Mouse (Mus musculus) midbrain, embryonic 10.5 days (tissue): Measurements from ENCODE around the gene Neu1. TPM values are rescaled to one million over a fixed set of nuclear protein-coding genes. Genes with fewer than 3 reads are reported as not detected.
"Not testable (repeated sequence)": the region's sequence is repeated elsewhere in the genome, so short reads cannot be mapped to it uniquely, and the experiment has no call there.

Source experiments
- DNase-seq: peaks from one replicate; pipeline ENCODE4 v3.0.0-alpha.2; 2017; ENCODE audit warnings: low spot score
- H3K27ac ChIP-seq: fragments of 300-500 bp; sonication (generic); replicated peaks from 2 replicates; pipeline ENCODE4 v1.5.1; 2016; ENCODE audit warnings: mild to moderate bottlenecking
- H3K27me3 ChIP-seq: fragments of 300-500 bp; sonication (generic); 2 replicates; pipeline ENCODE4 v1.6.1; 2016; ENCODE audit warnings: low read depth, mild to moderate bottlenecking; ENCODE audit not compliant: poor library complexity, severe bottlenecking
- H3K36me3 ChIP-seq: fragments of 300-500 bp; sonication (generic); 2 replicates; pipeline ENCODE4 v1.6.1; 2016; ENCODE audit warnings: mild to moderate bottlenecking, moderate library complexity
- H3K4me1 ChIP-seq: fragments of 300-500 bp; sonication (generic); 2 replicates; pipeline ENCODE4 v1.6.1; 2016
- H3K4me3 ChIP-seq: fragments of 300-500 bp; sonication (generic); 2 replicates; pipeline ENCODE4 v1.5.1; 2016; ENCODE audit warnings: mild to moderate bottlenecking, moderate library complexity
- H3K9me3 ChIP-seq: fragments of 300-500 bp; sonication (generic); replicated peaks from 2 replicates; pipeline ENCODE4 v1.6.1; 2016; ENCODE audit warnings: mild to moderate bottlenecking
- WGBS: fragments of 180-500 bp; shearing (Covaris S2); methylation state at CpG from one replicate; pipeline ENCODE4 v1.1.7; 2016; 5-methylcytosine and 5-hydroxymethylcytosine counted together
- polyA plus RNA-seq: library from polyadenylated mRNA; unstranded; fragments of >200 nt; fragmentation: Nextera tagmentation; extraction: Ambion mirVana; gene quantifications from 2 replicates; pipeline ENCODE4 v1.2.1, GENCODE M21; 2016

Gene Neu1
- polyA plus RNA-seq, 1 experiment from 2014 or later, result 16.1 TPM

- Histone ChIP-seq H3K27ac (no peak overlapping the region), H3K4me1 (peaks cover 25% of the 10 kb centered on the region), H3K36me3 (0 out of 2 replicates have a peak, but pooled peaks cover 13% of the 10 kb centered on the region), H3K27me3 (no peaks in the 10 kb centered on the region), H3K4me3 (no peak overlapping the region), H3K9me3 (no peaks in the 10 kb centered on the region)
- DNase-seq, result no peak
- WGBS, result 86% methylated on average over 6 of the region's 6 CpGs
Observed at GRCm38 (mm10) chr17:34937960-34938505, 7.0 kb downstream of the Neu1 start.

DNA sequence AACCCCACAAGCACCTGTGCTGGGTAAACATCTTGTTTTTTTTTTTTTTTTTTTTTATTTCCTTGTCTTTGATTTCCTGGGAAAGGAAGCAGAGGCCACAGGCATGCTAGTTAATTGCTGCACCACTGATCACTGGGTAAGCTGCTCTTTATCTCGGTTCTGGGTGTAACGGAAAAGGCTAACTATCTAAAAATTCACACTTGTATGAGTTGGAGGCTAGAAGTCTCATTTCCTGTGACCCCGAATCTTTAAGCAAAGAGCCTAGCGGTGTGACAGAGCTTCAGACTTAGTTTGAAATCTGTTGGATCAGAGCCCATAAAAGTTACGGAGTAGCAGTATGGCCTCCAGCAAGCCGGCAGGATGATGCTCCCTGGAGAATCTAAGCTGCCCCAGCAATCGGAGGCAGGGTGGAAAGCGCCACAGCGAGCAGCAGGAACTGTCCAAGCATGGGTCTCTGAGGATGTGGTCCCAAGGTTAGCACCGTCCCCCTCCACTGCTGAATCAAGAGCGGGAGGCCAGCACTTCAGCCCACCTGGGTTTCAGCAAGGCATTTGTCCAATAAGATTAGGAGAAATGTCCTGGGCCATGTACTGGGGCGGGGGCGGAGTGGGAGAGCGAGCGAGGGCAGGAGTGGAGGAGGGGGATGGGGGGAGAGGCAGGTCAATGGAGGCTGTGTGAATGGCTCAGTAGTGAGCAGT lies 10.4 kb downstream of the Neu1 start:
- WGBS, result 8% methylated on average over 15 of the region's 15 CpGs
- Histone ChIP-seq H3K27me3 (no peaks in the 10 kb centered on the region), H3K36me3 (no peaks in the 10 kb centered on the region), H3K4me1 (peaks cover 8% of the 10 kb centered on the region), H3K9me3 (no peaks in the 10 kb centered on the region), H3K4me3 (peak overlapping the region; percentile 53), H3K27ac (peak overlapping the region; percentile 83)
- peak; percentile 64 for DNase-seq

- WGBS, result 90% methylated on average over 4 of the region's 4 CpGs
Observed at GRCm38 (mm10) chr17:34943128-34943815, 12.2 kb downstream of the Neu1 start.

DNA sequence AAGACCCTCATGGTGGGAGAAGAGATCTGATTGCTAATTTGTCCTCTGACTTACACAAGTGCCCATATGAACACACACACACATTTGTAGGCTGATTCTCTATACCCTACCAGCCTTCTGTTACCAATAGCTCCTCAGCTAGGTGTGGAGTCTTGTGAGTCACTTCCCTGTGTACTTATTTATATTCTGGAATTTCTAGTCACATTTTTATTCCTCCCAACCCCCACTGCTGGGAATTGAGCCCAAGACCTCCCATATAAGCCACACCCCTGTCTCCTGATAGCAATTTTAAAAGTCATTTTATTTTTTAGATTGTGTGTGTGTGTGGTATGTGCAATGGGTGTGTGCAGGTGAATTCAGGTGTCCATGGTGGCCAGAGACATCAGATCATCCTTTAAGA lies 13.3 kb downstream of the Neu1 start:
- peaks cover 8% of the 10 kb centered on the region for H3K4me1 ChIP-seq
- no peak overlapping the region for H3K4me3 ChIP-seq
- DNase-seq, result no peak
- H3K36me3 ChIP-seq, result peaks cover 2% of the 10 kb centered on the region
- H3K9me3 ChIP-seq, result no peaks in the 10 kb centered on the region
- H3K27me3 ChIP-seq, result no peaks in the 10 kb centered on the region
- no peak overlapping the region for H3K27ac ChIP-seq

More at GRCm38 (mm10) chr17:34943128-34943815, 12.2 kb downstream of the Neu1 start:
- H3K27me3 ChIP-seq, result no peaks in the 10 kb centered on the region
- H3K9me3 ChIP-seq, result no peaks in the 10 kb centered on the region
- no peak overlapping the region for H3K4me3 ChIP-seq
- no peaks in the 10 kb centered on the region for H3K36me3 ChIP-seq
- DNase-seq, result no peak
- H3K4me1 ChIP-seq, result peaks cover 8% of the 10 kb centered on the region
- H3K27ac ChIP-seq, result no peak overlapping the region

GRCm38 (mm10) chr17:34946486-34947140 lies 15.6 kb downstream of the Neu1 start:
- Histone ChIP-seq H3K9me3 (no peaks in the 10 kb centered on the region), H3K27ac (no peak overlapping the region), H3K4me3 (no peak overlapping the region), H3K27me3 (no peaks in the 10 kb centered on the region), H3K4me1 (peaks cover 15% of the 10 kb centered on the region), H3K36me3 (peaks cover 24% of the 10 kb centered on the region)
- 94% methylated on average over 5 of the region's 5 CpGs for WGBS
- DNase-seq, result no peak

GRCm38 (mm10) chr17:34947606-34948005 lies 16.6 kb downstream of the Neu1 start:
- peak; percentile 46 for DNase-seq
- peaks cover 25% of the 10 kb centered on the region for H3K36me3 ChIP-seq
- H3K27me3 ChIP-seq, result no peaks in the 10 kb centered on the region
- no peak overlapping the region for H3K4me3 ChIP-seq
- H3K4me1 ChIP-seq, result peaks cover 11% of the 10 kb centered on the region
- H3K27ac ChIP-seq, result no peak overlapping the region
- no peaks in the 10 kb centered on the region for H3K9me3 ChIP-seq
- WGBS, result 37% methylated on average over 8 of the region's 8 CpGs

DNA sequence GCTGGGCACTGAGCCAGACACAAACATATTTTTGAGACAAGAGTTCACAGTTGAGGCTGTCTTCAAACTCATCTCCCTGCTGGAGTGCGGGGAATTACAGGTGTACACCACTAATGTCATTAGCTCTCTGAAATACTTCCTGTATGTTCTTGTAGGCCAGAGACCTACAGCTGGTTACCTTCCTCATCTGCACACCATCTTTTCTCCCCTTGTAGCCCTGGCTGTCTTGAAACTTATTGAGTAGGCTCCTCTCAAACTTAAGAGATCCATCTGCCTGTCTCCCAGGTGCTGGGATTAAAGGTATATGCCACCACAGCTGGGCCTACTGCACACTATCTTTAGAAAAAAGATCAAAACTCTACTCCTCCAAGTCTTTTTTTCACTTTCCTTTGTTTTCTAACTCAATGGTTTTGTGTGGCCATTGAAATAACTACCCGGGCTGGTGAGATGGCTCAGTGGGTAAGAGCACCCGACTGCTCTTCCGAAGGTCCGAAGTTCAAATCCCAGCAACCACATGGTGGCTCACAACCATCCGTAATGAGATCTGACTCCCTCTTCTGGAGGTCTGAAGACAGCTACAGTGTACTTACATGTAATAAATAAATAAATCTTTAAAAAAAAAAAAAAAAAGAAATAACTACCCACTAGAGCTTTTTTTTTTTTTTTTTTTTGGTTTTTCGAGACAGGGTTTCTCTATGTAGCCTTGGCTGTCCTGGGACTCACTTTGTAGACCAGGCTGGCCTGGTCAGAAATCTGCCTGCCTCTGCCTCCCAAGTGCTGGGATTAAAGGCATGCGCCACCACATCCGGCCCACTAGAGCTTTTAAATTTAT lies 17.9 kb downstream of the Neu1 start:
- H3K27ac ChIP-seq, H3K9me3 ChIP-seq, H3K4me3 ChIP-seq, H3K27me3 ChIP-seq: not testable (repeated sequence)
- 66% methylated on average over 9 of the region's 9 CpGs for WGBS
- Histone ChIP-seq H3K36me3 (peaks cover 25% of the 10 kb centered on the region), H3K4me1 (peaks cover 11% of the 10 kb centered on the region)
- peak; percentile 24 for DNase-seq

DNA sequence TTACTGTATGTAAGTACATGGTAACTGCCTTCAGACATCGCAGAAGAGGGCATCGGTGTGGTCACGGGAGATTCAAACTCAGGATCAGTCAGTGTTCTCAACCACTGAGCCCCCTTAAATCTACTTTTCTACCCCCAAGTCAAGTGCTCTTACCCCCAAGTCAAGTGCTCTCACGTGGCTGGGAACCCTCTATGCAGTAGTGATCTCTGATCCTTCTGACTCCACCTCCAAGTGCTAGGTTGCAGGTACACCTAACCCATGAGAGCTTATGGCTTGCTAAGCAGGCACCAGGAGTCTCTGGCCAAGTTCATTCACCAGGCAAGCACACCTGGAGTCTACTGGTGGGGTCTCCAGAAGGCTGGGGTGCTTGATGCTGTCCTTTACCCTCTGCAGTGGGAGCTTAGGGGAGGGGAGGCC lies 18.5 kb downstream of the Neu1 start:
- H3K36me3 ChIP-seq, result peaks cover 25% of the 10 kb centered on the region
- DNase-seq, result peak; percentile 53
- peaks cover 3% of the 10 kb centered on the region; the same call in 1 of the 2 replicates for H3K27me3 ChIP-seq
- peaks cover 11% of the 10 kb centered on the region for H3K4me1 ChIP-seq
- H3K4me3 ChIP-seq, result peak overlapping the region; percentile 78; the same call in 1 of the 2 replicates
- no peaks in the 10 kb centered on the region for H3K9me3 ChIP-seq
- H3K27ac ChIP-seq, result peak overlapping the region; percentile 99; the same call in 1 of the 2 replicates
- 39% methylated on average over 4 of the region's 4 CpGs for WGBS

DNA sequence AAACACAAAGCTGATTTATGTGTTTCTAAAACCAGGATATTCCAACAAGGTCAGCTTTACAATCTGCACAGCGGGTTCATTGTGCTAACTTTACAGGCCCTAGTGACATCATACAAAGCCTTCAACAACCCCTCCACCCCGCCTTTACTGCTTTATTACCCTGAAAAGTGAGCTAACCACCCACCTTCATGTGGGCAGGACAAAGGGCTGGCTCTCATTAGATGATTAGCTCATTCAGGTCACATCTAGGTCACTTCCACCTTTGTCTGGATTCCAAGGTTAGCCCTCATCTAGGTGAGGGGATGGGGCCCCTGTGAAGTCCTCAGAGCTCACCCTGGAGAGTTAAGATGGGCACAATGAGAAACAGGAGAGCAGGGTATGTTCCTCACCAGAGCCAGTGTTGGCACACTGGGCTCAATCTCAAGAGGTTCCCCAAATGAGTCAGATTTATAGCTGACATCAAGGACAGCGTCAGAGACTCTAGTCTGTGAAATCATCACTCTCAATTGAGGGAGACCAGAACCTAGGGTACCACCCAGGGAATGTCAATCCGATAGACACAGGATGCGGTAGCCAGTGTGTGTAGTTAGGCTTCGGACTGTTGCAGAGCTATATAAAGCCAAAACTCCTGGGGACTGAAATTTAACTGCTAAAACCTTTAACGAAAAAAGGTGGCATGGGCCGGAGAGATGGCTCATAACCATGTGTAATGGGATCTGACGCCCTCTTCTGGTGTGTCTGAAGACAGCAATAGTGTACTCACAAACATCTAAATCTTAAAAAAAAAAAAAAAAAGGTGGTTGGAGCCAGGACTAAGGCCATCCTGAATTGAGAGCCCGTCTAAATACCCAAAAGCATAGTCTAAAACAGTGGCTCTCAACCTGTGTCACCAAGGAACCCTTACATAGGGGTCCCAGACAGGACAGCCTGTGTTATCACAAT lies 19.7 kb downstream of the Neu1 start:
- peaks cover 25% of the 10 kb centered on the region for H3K36me3 ChIP-seq
- peak overlapping the region; percentile 99 for H3K27ac ChIP-seq
- WGBS, result 34% methylated on average over 10 of the region's 10 CpGs
- no peaks in the 10 kb centered on the region for H3K9me3 ChIP-seq
- peak overlapping the region; percentile 78 for H3K4me3 ChIP-seq
- H3K27me3 ChIP-seq, result peaks cover 15% of the 10 kb centered on the region
- DNase-seq, result no peak
- H3K4me1 ChIP-seq, result peaks cover 11% of the 10 kb centered on the region

DNA sequence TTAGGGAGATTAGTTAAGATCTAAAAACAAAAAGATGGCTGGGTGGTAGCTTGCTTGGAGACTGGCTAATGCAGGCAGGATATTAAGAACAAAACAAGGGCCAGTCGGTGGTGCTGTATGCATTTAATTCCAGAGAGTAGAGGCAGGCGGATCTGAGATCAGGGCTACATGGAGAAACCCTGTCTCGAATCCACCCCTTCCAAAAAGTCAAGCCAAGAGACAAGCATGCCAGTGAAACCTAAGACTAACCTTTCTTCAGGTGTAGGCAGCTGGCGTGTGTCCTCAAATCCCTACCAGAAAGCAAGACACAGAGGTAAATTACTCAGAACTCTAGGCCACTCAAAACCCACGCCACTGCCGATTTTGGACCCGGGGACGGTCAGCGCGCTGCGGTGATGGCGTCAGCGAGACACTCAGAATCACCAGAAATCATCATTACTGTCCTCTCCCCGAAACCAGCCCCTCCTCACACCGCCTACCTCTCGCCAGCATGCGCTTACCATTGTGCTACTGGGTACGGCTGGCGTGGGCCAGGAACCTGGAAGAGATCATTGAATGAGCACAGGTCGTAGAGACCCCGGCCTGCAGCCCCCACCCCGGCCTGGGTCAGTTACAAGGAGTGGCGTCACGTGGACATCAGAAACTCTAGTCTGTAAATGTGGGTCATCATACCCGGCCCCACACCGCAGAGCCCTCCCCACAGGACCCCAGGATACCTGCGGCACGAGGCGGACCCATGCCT lies 20.8 kb downstream of the Neu1 start:
- peak overlapping the region; percentile 99 for H3K27ac ChIP-seq
- H3K9me3 ChIP-seq, result no peaks in the 10 kb centered on the region
- DNase-seq, result no peak
- H3K27me3 ChIP-seq, result peaks cover 25% of the 10 kb centered on the region
- peaks cover 25% of the 10 kb centered on the region for H3K36me3 ChIP-seq
- under 1% methylated on average over 29 of the region's 29 CpGs for WGBS
- peaks cover 11% of the 10 kb centered on the region for H3K4me1 ChIP-seq
- H3K4me3 ChIP-seq, result peak overlapping the region; percentile 78
